Mouse (Mus musculus): ENCODE measurements at regions not wholly inside any gene's neighbourhood (a gene's known extent, or its start where the extent isn't known, plus 50 kb on each side); places are given as distances from the start of the nearest gene placed in this dataset.

GRCm38 (mm10) chr14:76821892-76822291 lies 214.7 kb upstream of the Ccdc122 start:
- TF ChIP-seq CHD2 (IDR thresholded peaks at IDR 0.05; ENCODE audit: low read depth, low read length) (no peak), MAFK (IDR thresholded peaks at IDR 0.05; ENCODE audit: insufficient read depth, low read depth, low read length) (no peak)
